Mouse (Mus musculus) forebrain, postnatal 0 days (tissue): Measurements from ENCODE around the gene Gkn3. TPM values are rescaled to one million over a fixed set of nuclear protein-coding genes. Genes with fewer than 3 reads are reported as not detected.
A peak's percentile ranks its signal among the peaks of the same experiment; 100 is the strongest.

Source experiments
- ATAC-seq: fragments of 200-750 bp; cut with Nextera tagmentation; 2 replicates; pipeline ENCODE4 v1.8.0; 2017; ENCODE audit warnings: mild to moderate bottlenecking, moderate library complexity
- DNase-seq: peaks from one replicate; pipeline ENCODE4 v3.0.0-alpha.2; 2015
- H3K27ac ChIP-seq: fragments of 300-500 bp; sonication (generic); 2 replicates; pipeline ENCODE4 v1.5.1; 2014; ENCODE audit warnings: low read depth, mild to moderate bottlenecking, antibody characterized with exemption, low read length, moderate library complexity, mixed read lengths
- H3K27me3 ChIP-seq: fragments of 300-500 bp; sonication (generic); 2 replicates; pipeline ENCODE4 v1.6.1; 2014; ENCODE audit warnings: mild to moderate bottlenecking, low read length, mixed read lengths; ENCODE audit not compliant: insufficient read depth
- H3K36me3 ChIP-seq: fragments of 300-500 bp; sonication (generic); 2 replicates; pipeline ENCODE4 v1.6.1; 2014; ENCODE audit warnings: mild to moderate bottlenecking, moderate library complexity; ENCODE audit not compliant: insufficient read depth
- H3K4me1 ChIP-seq: fragments of 300-500 bp; sonication (generic); 2 replicates; pipeline ENCODE4 v1.6.1; 2014; ENCODE audit warnings: antibody characterized with exemption; ENCODE audit not compliant: insufficient read depth
- H3K4me2 ChIP-seq: fragments of 300-500 bp; sonication (generic); 2 replicates; pipeline ENCODE4 v1.6.1; 2014; ENCODE audit warnings: low read depth, mild to moderate bottlenecking, moderate library complexity
- H3K4me3 ChIP-seq: fragments of 300-500 bp; sonication (generic); 2 replicates; pipeline ENCODE4 v1.5.1; 2014; ENCODE audit warnings: low read depth, low read length, mixed read lengths
- H3K9ac ChIP-seq: fragments of 300-500 bp; sonication (generic); 2 replicates; pipeline ENCODE4 v1.6.1; 2014; ENCODE audit warnings: mild to moderate bottlenecking
- H3K9me3 ChIP-seq: fragments of 300-500 bp; sonication (generic); 2 replicates; pipeline ENCODE4 v1.6.1; 2016; ENCODE audit warnings: low read length
- CTCF ChIP-seq: sonication (generic); IDR thresholded peaks from 2 replicates; pipeline ENCODE4 v1.5.1; 2016; ENCODE audit warnings: antibody characterized with exemption, control low read depth, low read depth
- WGBS: fragments of 180-500 bp; shearing (Covaris S2); extraction: QIAGEN DNeasy Blood & Tissue Kit; methylation state at CpG from one replicate; pipeline ENCODE4 v1.1.7; 2014; 5-methylcytosine and 5-hydroxymethylcytosine counted together
- polyA plus RNA-seq: library from polyadenylated mRNA; unstranded; fragments of >200 nt; fragmentation: Nextera tagmentation; extraction: Ambion mirVana; gene quantifications from 2 replicates; pipeline ENCODE4 v1.2.1, GENCODE M21; 2015
- total RNA-seq: library from RNA; depleted of rRNA; stranded (reverse); fragments of >200 nt; gene quantifications from 2 replicates; pipeline ENCODE4 v1.2.3, GENCODE M21; 2014

The Gkn3 gene
- total and polyA plus RNA-seq, 2 experiments from 2014 or later: 0.86 TPM; not detected in 1

GRCm38 (mm10) chr6:87422304-87422703 lies 33.6 kb upstream of the Gkn3 start:
- H3K4me1 ChIP-seq: no peaks in the 10 kb centered on the region
- no peak for TF ChIP-seq CTCF
- no peaks in the 10 kb centered on the region for H3K27me3 ChIP-seq
- H3K27ac ChIP-seq: no peak overlapping the region
- 82% methylated on average over 7 of the region's 7 CpGs for WGBS
- ATAC-seq (no peak), DNase-seq (no peak)
- no peaks in the 10 kb centered on the region for H3K36me3 ChIP-seq
- no peaks in the 10 kb centered on the region for H3K9me3 ChIP-seq
- H3K9ac ChIP-seq: no peak overlapping the region
- no peak overlapping the region for H3K4me2 ChIP-seq
- H3K4me3 ChIP-seq: no peak overlapping the region

- 35% methylated on average over 3 of the region's 3 CpGs for WGBS
- Histone ChIP-seq H3K9ac (no peak overlapping the region), H3K4me2 (no peak overlapping the region), H3K4me3 (no peak overlapping the region), H3K36me3 (no peaks in the 10 kb centered on the region), H3K27ac (no peak overlapping the region), H3K27me3 (no peaks in the 10 kb centered on the region), H3K9me3 (no peaks in the 10 kb centered on the region), H3K4me1 (no peaks in the 10 kb centered on the region)
- TF ChIP-seq CTCF: no peak
- DNase-seq: no peak
- ATAC-seq: no peak
These were observed 23.3 kb upstream of the Gkn3 start for GRCm38 (mm10) chr6:87412011-87412410.

- no peak for TF ChIP-seq CTCF
- no peaks in the 10 kb centered on the region for H3K36me3 ChIP-seq
- H3K27me3 ChIP-seq: no peaks in the 10 kb centered on the region
- no peak overlapping the region for H3K4me3 ChIP-seq
- WGBS: 81% methylated on average over 6 of the region's 6 CpGs
- ATAC-seq (no peak), DNase-seq (no peak)
- no peak overlapping the region for H3K9ac ChIP-seq
- no peak overlapping the region for H3K4me2 ChIP-seq
- no peak overlapping the region for H3K27ac ChIP-seq
- no peaks in the 10 kb centered on the region for H3K4me1 ChIP-seq
- H3K9me3 ChIP-seq: no peaks in the 10 kb centered on the region
These were observed 12.7 kb upstream of the Gkn3 start for GRCm38 (mm10) chr6:87401456-87401855.

GRCm38 (mm10) chr6:87399886-87400566 lies 11.3 kb upstream of the Gkn3 start:
- no peak for DNase-seq
- TF ChIP-seq CTCF: no peak
- no peak overlapping the region for H3K4me2 ChIP-seq

GRCm38 (mm10) chr6:87399137-87399536 lies 10.4 kb upstream of the Gkn3 start:
- DNase-seq: peak; percentile 88
- H3K9ac ChIP-seq: no peak overlapping the region
- H3K4me1 ChIP-seq: no peaks in the 10 kb centered on the region
- TF ChIP-seq CTCF: peak; percentile 97
- H3K4me2 ChIP-seq: no peak overlapping the region
- H3K36me3 ChIP-seq: no peaks in the 10 kb centered on the region
- peak; percentile 76 for ATAC-seq
- H3K4me3 ChIP-seq: no peak overlapping the region
- 3% methylated on average over 5 of the region's 5 CpGs for WGBS
- H3K9me3 ChIP-seq: no peaks in the 10 kb centered on the region
- H3K27me3 ChIP-seq: no peaks in the 10 kb centered on the region
- H3K27ac ChIP-seq: no peak overlapping the region

More at GRCm38 (mm10) chr6:87399886-87400566, 11.3 kb upstream of the Gkn3 start:
- H3K36me3 ChIP-seq: no peaks in the 10 kb centered on the region
- no peak overlapping the region for H3K4me3 ChIP-seq
- ATAC-seq: no peak
- H3K9me3 ChIP-seq: no peaks in the 10 kb centered on the region
- H3K4me1 ChIP-seq: no peaks in the 10 kb centered on the region
- no peak overlapping the region for H3K27ac ChIP-seq
- 64% methylated on average over 4 of the region's 4 CpGs for WGBS
- H3K9ac ChIP-seq: no peak overlapping the region
- H3K27me3 ChIP-seq: no peaks in the 10 kb centered on the region

GRCm38 (mm10) chr6:87394783-87395182 lies 6.0 kb upstream of the Gkn3 start:
- Histone ChIP-seq H3K27me3 (no peaks in the 10 kb centered on the region), H3K27ac (no peak overlapping the region), H3K9ac (no peak overlapping the region), H3K4me1 (no peaks in the 10 kb centered on the region), H3K36me3 (no peaks in the 10 kb centered on the region), H3K4me2 (no peak overlapping the region), H3K4me3 (no peak overlapping the region), H3K9me3 (no peaks in the 10 kb centered on the region)
- 90% methylated on average over 9 of the region's 9 CpGs for WGBS
- no peak for DNase-seq
- ATAC-seq: no peak
- no peak for TF ChIP-seq CTCF

GRCm38 (mm10) chr6:87393466-87394205 lies 4.9 kb upstream of the Gkn3 start:
- Histone ChIP-seq H3K4me1 (no peaks in the 10 kb centered on the region), H3K9me3 (no peaks in the 10 kb centered on the region), H3K27ac (no peak overlapping the region), H3K4me3 (no peak overlapping the region), H3K4me2 (no peak overlapping the region), H3K9ac (no peak overlapping the region), H3K36me3 (no peaks in the 10 kb centered on the region), H3K27me3 (no peaks in the 10 kb centered on the region)
- no peak for DNase-seq
- no peak for TF ChIP-seq CTCF
- no peak for ATAC-seq
- WGBS: 68% methylated on average over 8 of the region's 8 CpGs
